Mouse (Mus musculus): ENCODE measurements around the gene Smarcc1.
"Not testable (repeated sequence)": the region's sequence is repeated elsewhere in the genome, so short reads cannot be mapped to it uniquely, and the experiment has no call there.

Gene Smarcc1

DNA sequence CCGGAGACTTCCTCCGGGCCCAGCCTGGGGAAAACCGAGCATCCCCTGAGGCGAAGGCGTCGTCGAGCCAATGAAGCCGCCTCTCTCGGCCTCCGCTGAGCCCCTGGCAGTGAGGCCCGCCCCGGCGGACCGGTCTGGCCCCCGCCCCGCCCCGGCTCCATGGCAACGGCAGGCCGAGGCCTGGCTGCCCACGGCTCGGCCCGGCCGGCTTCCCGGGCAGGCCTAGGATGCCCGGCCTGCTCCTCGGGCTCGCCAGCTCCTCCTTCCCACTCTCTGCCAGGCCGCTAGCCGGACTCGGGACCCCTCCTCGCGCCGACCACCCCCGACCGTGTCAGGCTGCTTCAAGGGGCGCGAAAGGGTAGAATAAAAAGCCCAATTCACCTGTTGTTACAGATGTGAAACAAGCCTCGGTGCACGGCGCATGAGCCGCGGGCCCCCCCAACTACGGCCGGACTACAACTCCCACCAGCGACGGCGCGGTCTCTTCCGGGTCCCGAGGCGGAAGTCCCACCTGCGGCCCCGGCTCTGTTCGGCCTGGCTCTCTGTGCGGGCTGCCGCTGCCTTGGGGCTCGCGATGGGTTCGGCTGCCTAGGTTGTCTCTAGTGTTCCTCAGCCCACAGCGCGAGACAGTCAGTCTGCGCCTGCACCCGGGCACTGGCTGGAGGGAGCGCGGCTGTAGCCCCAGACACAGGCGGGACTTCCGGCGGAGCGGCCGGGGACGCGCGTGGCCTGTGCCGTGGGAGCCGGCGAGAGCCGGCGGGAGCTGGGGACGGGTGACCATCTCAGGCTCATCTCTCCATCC, at the start of gene Smarcc1:
Gene Smarcc1, plus strand, starts transcription at position 732 of the 802 bp plus-strand sequence.
- DNase-seq (ENCODE audit: low spot score in 2 of 2): peak; percentile 86 to 94

DNA sequence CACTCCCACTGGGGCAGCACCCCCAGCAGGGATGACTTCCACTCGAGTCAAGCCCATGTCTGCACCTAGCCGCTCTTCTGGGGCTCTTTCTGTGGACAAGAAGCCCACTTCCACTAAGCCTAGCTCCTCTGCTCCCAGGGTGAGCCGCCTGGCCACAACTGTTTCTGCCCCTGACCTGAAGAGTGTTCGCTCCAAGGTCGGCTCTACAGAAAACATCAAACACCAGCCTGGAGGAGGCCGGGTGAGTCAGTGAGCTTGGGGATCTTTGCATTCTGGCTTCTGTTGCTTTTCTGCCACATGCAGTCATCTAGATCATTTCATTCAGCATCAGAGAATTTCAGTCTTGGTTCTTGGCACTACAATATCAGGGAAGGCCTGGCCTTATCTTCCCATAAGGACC, 48.8 kb upstream of the Smarcc1 start:
- DNase-seq (ENCODE audit: low spot score in 2 of 2): no peak

DNA sequence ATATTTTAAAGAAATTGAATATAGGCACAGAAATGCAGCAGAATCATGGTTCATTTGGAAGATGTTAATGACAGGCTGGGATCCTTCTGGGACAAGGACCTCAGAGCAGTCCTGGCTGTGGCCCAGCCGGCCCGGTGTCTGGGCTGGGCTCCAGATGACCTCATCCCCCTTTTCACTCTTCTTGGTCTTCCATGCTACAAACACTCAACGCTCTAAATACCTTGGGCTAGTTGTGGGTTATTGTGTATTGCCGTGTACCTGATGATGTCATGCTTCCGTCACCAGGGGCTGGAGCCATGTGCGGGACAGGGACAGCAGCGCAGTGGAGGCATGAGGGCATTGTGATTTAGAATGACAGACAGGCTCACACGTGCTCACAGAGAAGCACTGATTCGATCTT, 47.1 kb upstream of the Smarcc1 start:
- no peak for DNase-seq (ENCODE audit: low spot score in 2 of 2)

DNA sequence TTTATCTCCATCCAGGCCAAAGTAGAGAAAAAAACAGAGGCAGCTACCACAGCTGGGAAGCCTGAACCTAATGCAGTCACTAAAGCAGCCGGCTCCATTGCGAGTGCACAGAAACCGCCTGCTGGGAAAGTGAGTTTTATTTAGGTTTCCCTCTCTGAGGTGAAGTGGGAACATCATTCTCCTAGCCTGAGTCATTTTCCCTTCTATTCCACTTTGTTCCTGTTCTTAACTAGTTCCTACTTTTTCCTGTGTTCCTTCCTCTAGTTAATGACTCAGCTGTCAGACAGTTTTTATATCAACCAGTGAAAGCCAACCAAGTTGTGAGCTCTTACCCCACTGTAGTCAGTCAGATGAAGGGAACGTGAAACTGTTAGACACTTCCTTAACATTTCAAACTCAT, 46.5 kb upstream of the Smarcc1 start:
- DNase-seq (ENCODE audit: low spot score in 2 of 2): no peak

DNA sequence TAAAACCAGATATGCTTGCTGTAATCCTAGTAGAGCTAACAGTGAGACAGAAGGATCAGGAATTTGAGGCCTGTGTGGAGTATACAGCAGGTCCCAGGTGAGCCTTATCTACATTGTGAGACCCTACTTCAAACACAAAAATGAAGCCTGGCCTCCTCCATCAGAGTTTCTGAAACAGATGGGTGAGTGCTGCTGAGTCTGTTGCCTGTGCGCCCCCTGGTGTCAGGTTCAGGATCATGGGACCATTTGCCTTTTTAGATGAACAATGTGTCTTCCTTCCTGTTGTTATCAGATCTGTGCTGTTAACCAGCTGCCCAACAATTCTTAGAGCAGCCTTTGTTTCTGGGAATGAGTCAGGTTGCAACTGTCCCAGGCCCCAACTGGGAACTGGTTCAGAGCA, 45.7 kb upstream of the Smarcc1 start:
- peak; percentile 27 to 48 for DNase-seq (ENCODE audit: low spot score in 2 of 2)

DNA sequence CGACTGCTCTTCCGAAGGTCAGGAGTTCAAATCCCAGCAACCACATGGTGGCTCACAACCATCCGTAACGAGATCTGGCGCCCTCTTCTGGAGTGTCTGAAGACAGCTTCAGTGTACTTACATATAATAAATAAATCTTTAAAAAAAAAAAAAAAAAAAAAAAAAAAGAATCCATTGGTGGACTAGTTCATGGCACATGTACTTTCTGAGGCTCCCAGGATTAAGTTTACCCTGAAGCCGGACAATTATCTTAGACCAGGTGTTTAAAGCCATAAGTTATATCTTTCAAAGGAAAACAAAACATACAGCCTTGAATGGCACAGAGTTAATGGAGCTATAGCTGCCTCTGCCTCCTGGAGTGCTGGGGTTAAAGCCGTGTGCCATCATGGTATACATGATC, 41.0 kb upstream of the Smarcc1 start:
- DNase-seq (ENCODE audit: low spot score in 2 of 2): not testable (repeated sequence)

DNA sequence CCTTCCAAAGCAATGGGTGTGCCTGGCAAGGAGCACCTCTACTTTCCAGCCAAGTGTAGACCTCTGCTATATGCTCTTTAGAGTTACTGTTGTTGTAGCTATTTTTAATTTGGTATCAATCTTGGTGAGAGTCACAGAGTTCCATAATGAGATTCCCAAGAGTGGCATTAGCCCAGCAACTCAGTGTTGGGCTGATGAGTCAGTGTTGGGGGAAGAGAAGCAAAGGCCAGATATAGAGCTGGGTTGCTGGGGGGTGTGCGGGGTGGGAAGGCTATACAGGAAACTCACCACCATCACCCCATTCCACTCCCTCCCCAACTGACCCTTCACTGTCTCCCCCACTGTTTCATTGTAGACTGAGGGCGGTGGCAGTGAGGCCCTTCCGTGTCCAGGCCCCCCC, 36.4 kb upstream of the Smarcc1 start:
- DNase-seq (ENCODE audit: low spot score in 2 of 2): no peak

DNA sequence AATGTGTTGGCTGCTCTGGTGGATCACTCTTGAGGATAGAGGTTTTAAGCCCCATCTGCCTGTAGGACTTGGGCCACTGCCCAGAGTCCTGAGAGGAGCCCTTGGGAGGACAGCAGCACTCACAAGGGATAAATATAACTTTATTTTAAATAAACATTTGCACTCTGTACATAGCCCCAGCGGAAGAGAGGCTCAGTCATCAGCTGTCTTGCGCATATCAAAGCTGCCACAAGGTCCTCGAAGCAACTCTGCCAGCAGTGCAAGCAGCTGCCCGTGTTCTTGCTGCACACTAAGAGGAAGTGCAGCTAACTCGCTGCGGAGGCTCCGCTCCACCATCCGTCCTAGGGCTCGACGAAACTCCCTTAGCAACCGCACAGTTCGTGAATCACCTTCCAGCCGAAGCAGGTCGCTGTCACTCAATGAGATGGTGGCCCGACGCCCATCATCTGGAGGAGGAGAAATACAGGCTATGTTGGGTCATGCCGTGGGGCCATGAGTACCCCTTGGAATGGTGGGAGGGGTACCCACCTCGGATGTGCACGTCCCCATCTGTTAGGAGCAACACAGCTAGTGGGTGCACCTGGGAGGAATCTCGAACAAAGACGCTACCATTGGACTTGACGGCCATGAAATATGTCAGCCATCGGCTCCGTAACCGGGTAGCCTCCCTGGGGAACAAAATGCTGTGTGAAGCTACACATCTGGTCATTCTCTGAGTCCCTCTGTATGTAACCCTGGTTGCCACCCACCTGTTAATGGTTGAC, 33.1 kb upstream of the Smarcc1 start:
- no peak for DNase-seq (ENCODE audit: low spot score in 2 of 2)

DNA sequence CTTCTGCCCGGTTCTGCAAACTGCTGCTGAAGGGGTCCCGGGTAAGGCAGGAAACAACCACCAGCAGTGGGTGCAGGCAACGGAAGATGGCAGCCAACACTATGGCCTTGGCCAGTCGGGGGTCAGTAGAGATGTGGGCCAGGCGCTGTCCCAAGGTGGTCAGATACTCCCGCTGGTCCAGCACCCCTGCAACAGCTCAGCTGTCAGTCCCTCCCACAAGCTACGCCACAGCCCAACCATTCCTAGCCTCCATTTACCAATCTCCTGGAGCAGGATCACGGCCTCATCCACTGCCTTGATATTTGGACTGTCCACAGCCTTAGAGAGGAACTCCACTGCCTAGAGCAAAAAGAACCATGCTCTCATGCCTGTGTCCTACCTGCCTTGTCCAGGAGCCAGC, 31.8 kb upstream of the Smarcc1 start:
- DNase-seq (ENCODE audit: low spot score in 2 of 2): no peak

DNA sequence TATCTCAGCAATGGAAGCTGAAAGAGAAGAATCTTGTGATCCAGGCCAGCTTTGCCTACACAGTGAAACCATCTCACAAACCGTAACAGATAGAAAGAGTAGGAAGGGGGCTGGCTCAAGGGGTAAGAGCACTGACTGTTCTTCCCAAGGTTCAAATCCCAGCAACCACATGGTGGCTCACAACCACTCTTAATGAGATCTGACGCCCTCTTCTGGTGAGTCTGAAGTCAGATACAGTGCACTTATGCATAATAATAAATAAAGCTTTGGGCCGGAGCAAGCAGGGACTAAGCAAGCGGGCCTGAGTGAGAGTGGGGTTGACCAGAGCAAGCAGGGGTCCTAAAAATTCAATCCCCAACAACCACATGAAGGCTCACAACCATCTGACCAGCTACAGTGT, 24.2 kb upstream of the Smarcc1 start:
- no peak for DNase-seq (ENCODE audit: low spot score in 2 of 2)

DNA sequence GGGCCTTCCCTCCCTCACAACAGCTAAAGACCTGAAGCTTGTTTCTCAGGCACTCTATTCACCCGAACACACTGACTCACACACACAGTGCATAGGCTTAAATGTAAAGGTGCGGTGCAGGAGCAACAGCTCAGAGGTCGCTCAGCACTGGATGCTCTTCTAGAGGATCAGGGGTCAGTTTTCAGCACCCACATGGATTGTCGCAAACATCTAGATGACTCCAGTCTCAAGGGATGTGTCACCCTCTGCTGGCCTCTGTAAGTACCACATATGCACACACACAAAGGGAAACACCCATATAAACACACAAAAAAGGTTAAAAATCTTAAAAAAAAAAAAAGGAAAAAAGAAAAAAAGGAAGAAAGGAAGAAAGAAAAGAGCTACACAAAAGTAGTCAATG, 22.7 kb upstream of the Smarcc1 start:
- no peak for DNase-seq (ENCODE audit: low spot score in 2 of 2)

DNA sequence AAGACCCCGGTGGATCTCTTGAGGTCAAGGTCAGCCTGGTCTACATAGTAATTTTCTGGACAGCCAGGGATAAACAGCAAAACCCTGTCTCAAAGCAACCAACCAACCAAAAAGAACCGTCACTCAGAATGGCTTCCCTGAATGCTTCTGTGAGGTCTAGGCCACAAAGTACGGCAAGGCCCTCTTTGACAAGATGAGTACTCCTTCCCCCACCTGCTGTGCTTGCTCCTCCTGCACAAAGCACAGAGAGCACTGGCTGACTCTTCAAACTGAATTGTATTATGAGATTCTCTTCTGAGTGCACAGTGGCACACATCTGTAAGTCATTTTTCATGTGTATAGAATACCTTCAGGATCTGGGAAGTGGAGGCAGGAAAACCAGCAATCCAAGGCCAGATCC, 19.7 kb upstream of the Smarcc1 start:
- DNase-seq (ENCODE audit: low spot score in 2 of 2): no peak

DNA sequence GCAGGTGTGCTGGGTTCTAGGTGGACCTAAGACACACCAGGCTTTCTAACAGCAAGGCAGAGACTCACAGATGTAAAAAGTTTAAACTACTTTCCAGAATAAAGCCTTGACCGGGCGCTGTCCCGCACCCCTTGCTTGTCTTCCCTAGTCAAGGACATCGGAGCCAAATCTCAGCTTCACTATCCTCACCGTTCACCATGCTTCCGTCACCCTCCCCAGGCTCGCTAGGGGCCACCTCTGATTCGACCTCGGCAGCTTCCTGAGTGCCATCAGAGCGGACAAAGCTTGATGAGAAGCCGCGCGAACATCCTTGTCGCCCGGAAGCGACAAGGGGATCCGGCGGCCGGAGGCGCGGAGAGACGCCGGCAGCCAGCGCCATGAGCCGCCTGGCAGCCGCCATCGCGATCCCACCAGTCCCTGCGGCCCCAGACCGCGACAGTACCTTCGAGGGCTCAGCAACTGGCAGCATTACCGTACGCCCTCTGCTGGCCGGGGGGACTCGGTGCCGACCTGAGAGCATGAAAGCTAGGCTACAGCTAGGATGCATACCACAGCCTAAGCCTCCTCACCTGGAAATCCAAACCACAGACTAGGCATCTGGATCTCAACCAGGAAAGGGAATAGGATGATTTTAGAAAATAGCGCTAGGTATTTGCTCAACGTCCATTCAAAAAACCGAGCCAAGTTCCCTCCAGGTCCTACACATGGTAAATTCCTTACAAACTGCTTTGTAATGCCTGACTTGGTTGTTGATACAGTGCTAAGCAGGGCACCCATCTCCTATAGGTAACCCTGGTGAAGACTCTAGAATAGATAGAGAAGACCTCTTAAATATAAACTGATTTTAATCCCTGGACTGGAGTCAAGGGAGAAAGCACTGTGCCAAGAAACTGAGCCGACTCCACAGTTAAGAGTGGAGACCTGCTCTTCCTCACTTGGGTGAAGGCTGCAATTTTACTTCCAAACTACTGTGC, 16.6 kb upstream of the Smarcc1 start:
- DNase-seq (ENCODE audit: low spot score in 2 of 2): peak; percentile 86 to 92

DNA sequence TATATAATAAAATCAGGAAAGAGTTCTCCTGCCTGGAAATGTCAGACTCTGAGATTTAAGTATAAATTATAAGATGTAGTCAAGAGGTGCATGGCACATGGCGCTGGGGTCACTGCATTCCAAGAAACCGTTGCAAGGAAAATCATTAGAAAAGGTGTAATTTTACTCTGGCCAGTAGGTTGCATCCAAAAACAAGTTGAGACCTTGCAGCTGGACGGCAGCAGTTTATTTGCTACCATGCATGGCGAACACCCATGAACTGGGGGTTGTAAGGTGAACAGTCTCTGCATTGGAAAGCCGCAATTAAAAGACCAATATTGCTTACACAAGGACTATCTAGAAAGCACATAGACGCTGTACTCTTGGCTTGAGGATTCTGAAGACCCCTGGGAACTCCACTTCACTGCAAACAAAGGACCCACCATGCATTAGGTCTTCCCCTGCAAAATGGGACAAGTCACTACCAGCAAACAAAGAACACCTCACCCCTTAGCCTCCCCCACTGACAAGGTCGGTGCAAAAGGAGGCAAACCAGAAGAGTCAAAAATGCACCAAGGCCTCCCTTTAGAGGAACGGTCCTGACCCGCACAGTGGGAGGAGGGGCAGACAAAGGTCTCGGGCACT, 1.0 kb upstream of the Smarcc1 start:
- DNase-seq (ENCODE audit: low spot score in 2 of 2): no peak

DNA sequence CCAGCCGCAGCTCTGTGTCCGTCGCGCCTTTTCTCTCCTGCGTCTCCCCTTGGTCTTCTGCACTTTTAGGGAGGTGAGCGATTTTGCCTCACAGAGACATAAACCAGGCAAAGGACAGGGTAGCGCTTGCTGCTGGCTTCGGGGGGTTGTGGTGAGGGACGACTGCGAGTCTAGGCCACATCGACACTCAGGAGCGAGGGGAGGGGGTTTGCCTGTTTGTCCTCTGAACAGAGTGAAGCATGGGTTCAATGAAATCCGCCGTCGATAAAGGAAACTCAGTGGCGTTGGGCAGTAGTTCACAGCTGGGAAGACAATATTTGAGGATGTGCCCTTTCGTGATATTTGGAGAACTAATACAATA, 251 bp downstream of the Smarcc1 start, which contains the start of gene Dhx30:
Gene Dhx30, minus strand, starts transcription at position 52 of the 361 bp plus-strand sequence.
- no peak for DNase-seq (ENCODE audit: low spot score in 2 of 2)

DNA sequence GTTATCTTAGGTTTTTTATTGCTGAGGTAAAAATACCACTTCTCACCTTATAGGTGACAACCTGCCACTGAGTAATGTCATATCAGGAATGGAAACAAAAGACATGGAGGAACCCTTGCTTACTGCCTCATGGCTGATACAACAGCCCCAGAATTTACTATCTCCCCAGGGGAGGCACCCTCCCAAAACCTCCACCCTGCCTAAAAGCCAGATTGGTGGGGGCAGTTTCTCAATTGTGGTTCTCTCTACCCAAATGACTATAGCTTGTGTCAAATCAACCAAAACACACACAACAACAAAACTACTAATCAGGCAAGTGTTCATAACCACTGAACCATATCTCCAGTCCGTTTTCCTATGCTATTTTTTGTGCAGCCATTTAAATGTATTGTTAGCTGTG, 741 bp downstream of the Smarcc1 start:
- DNase-seq (ENCODE audit: low spot score in 2 of 2): no peak

DNA sequence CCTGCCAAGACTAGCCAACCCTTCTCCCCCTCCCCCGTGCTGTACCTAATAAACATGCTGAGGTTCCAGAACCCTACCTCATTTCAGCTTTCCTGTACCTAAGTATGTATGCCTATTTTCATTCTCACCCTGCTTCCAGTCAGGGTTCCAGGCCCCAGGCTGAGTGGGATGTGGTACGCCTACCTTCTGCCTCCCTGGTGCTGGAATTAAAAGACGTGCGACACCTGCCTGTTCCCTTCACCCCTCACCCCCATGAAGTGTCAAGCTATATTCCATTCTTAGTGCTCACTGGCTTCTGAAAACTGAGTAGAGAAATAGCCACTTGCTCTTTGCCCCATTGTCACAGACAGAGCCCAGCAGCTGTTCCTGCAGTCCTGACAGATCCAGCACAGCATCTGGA, 3.9 kb downstream of the Smarcc1 start:
- no peak for DNase-seq (ENCODE audit: low spot score in 2 of 2)

DNA sequence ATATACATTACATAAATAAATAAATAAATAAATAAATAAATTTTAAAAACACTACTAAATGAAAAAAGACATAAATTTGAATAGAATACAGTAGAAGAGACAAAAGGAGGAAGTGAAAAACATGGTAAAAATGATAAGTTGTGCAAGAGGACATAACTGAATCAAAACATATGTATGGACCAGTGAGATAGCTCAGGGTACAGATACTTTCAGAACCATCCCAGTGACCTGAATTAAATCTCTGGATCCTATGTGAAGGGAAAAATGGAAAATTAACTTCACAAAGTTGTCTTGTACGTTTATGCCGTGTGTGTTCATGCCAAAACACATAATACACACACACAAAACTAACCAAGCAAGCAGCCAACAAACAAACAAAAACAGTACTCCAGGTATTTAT, 5.8 kb downstream of the Smarcc1 start:
- DNase-seq (ENCODE audit: low spot score in 2 of 2): no peak

DNA sequence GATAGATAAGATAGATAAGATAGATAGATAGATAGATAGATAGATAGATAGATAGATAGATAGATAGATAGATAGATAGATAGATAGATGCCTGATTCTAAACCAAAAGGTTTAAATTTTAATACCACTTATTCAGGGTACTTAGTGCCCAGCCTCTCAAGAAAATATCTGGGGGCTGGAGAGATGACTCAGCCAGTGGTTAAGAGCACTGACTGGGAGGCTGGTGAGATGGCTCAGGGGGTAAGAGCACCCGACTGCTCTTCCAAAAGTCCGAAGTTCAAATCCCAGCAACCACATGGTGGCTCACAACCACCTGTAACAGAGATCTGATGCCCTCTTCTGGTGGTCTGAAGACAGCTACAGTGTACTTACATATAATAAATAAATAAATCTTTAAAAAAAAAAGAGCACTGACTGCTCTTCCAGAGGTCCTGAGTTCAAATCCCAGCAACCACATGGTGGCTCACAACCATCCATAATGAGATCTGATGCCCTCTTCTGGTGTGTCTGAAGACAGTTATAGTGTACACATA, 6.6 kb downstream of the Smarcc1 start:
- not testable (repeated sequence) for DNase-seq (ENCODE audit: low spot score in 2 of 2)

DNA sequence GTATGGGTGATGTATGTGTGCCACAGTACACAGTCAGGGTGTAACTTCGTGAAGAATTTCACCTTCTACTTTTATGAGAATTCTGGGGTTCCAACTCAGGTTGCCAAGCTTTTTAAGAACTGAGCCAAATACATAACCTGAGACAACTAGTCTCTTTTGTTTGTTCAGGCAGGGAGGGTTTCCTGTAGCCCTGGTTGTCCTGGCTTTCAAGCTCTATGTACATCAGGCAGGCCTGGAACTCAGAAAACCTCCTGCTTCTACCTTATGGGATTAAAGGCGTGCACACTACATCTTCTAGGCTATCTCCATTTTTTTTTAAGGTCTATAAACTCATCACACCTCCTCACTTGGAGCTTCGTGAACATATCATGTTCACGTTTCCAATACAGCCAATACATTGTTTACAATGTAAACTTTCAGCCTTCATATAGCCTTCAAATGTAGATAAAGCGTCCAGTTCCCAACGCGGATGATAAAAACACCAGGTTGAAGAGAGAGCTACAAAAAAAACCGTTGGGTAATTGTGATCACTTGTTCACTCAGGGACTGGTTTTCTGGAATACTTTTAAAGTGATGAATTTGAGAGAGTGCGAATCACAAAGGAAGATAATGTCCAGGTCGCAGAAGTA, 13.5 kb downstream of the Smarcc1 start:
- no peak for DNase-seq (ENCODE audit: low spot score in 2 of 2)

Measured in urinary bladder, adult 18-20 months (tissue).